Mouse (Mus musculus) limb, embryonic 13.5 days (tissue): ENCODE results near the gene Tfap2d. TPM values are rescaled to one million over a fixed set of nuclear protein-coding genes. Genes with fewer than 3 reads are reported as not detected.

ENCODE experiments used
- ATAC-seq: fragments of 200-750 bp; cut with Nextera tagmentation; 2 replicates; pipeline ENCODE4 v1.8.0; 2017; ENCODE audit warnings: low read depth, moderate number of reproducible peaks, moderate TSS enrichment; ENCODE audit not compliant: low FRiP score
- H3K27ac ChIP-seq: fragments of 300-500 bp; sonication (generic); 2 replicates; pipeline ENCODE4 v1.5.1; 2015; ENCODE audit warnings: inconsistent platforms, mild to moderate bottlenecking, moderate library complexity
- H3K27me3 ChIP-seq: fragments of 300-500 bp; sonication (generic); 2 replicates; pipeline ENCODE4 v1.6.1; 2015; ENCODE audit warnings: mild to moderate bottlenecking, inconsistent platforms
- H3K36me3 ChIP-seq: fragments of 300-500 bp; sonication (generic); 2 replicates; pipeline ENCODE4 v1.6.1; 2015; ENCODE audit warnings: inconsistent platforms, mild to moderate bottlenecking, moderate library complexity
- H3K4me1 ChIP-seq: fragments of 300-500 bp; sonication (generic); 2 replicates; pipeline ENCODE4 v1.6.1; 2015; ENCODE audit warnings: inconsistent platforms
- H3K4me2 ChIP-seq: fragments of 300-500 bp; sonication (generic); replicated peaks from 2 replicates; pipeline ENCODE4 v1.6.1; 2015; ENCODE audit warnings: inconsistent platforms, mild to moderate bottlenecking, moderate library complexity
- H3K4me3 ChIP-seq: fragments of 300-500 bp; sonication (generic); 2 replicates; pipeline ENCODE4 v1.5.1; 2015; ENCODE audit warnings: moderate library complexity, mild to moderate bottlenecking, inconsistent platforms
- H3K9ac ChIP-seq: fragments of 300-500 bp; sonication (generic); 2 replicates; pipeline ENCODE4 v1.6.1; 2015; ENCODE audit warnings: mild to moderate bottlenecking, inconsistent platforms
- H3K9me3 ChIP-seq: fragments of 300-500 bp; sonication (generic); 2 replicates; pipeline ENCODE4 v1.6.1; 2016; ENCODE audit warnings: inconsistent platforms
- WGBS: fragments of 180-500 bp; shearing (Covaris S2); methylation state at CpG from one replicate; pipeline ENCODE4 v1.1.7; 2015; 5-methylcytosine and 5-hydroxymethylcytosine counted together
- polyA plus RNA-seq: library from polyadenylated mRNA; unstranded; fragments of >200 nt; fragmentation: Nextera tagmentation; extraction: Ambion mirVana; gene quantifications from 2 replicates; pipeline ENCODE4 v1.2.1, GENCODE M21; 2015

The Tfap2d gene
- polyA plus RNA-seq, 1 experiment from 2014 or later, result 0.08 TPM

DNA sequence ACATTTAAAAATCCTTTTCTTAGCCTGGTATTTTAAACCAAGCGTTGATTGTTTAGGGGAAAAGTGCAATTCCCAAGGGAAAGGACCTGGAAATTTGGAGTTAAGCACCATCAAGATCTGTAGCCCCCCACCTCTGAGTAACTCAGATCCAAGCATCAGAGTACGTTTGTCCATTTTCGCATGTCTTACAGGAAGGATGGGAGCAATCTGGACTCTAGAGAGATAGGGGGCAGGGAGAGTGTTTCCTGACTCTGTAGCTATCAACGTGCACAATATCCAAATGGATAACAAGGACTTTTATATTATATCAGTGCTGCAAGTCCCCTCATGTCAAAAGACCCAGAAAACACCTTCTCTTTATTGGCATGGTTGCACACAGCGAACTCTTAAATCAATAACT lies 7.4 kb downstream of the Tfap2d start:
- no peak for ATAC-seq
- no peaks in the 10 kb centered on the region for H3K4me1 ChIP-seq
- no peak overlapping the region for H3K27ac ChIP-seq
- peaks cover 95% of the 10 kb centered on the region for H3K27me3 ChIP-seq
- no peaks in the 10 kb centered on the region for H3K36me3 ChIP-seq
- no peak overlapping the region for H3K4me3 ChIP-seq
- H3K9ac ChIP-seq, result no peak overlapping the region
- no peaks in the 10 kb centered on the region for H3K9me3 ChIP-seq
- 3% methylated on average over 5 of the region's 5 CpGs for WGBS
- H3K4me2 ChIP-seq, result no peak overlapping the region

DNA sequence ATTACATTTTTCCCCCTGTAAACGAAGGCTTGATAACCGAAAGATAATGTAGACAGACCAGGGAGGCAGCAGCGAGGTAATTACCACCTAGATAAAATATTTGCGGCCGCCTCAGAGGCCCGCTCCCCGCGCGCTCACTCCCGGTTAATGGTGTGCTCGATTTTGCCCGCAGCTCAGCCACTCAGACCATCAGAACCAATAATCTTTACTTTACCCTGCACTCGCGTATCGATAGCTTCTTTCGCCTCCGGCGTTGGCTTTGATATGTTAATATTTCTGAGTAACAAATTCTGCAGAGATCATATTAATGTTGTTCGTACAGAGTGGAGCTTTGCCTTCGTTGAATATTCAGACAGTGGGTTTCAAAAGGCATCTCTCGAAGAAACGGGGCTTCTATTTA lies 8.2 kb downstream of the Tfap2d start:
- peaks cover 90% of the 10 kb centered on the region for H3K27me3 ChIP-seq
- no peak overlapping the region for H3K9ac ChIP-seq
- ATAC-seq, result no peak
- no peak overlapping the region for H3K27ac ChIP-seq
- no peaks in the 10 kb centered on the region for H3K9me3 ChIP-seq
- no peak overlapping the region for H3K4me2 ChIP-seq
- H3K4me1 ChIP-seq, result no peaks in the 10 kb centered on the region
- H3K36me3 ChIP-seq, result no peaks in the 10 kb centered on the region
- under 1% methylated on average over 22 of the region's 22 CpGs for WGBS
- H3K4me3 ChIP-seq, result no peak overlapping the region

GRCm38 (mm10) chr1:19178742-19179397 lies 76.0 kb downstream of the Tfap2d start:
- WGBS, result 6% methylated on average over 4 of the region's 4 CpGs
- H3K4me2 ChIP-seq, result no peak overlapping the region
- H3K4me3 ChIP-seq, result no peak overlapping the region
- no peaks in the 10 kb centered on the region for H3K9me3 ChIP-seq
- H3K27ac ChIP-seq, result no peak overlapping the region
- no peaks in the 10 kb centered on the region for H3K27me3 ChIP-seq
- no peaks in the 10 kb centered on the region for H3K4me1 ChIP-seq
- no peak overlapping the region for H3K9ac ChIP-seq
- no peaks in the 10 kb centered on the region for H3K36me3 ChIP-seq
- ATAC-seq, result no peak

GRCm38 (mm10) chr1:19205649-19206048 lies 102.8 kb downstream of the Tfap2d start:
- H3K27me3 ChIP-seq, result peaks cover 17% of the 10 kb centered on the region
- H3K27ac ChIP-seq, result no peak overlapping the region
- no peaks in the 10 kb centered on the region for H3K36me3 ChIP-seq
- H3K4me2 ChIP-seq, result peak overlapping the region; percentile 67
- H3K9ac ChIP-seq, result no peak overlapping the region; the same call in 1 of the 2 replicates
- ATAC-seq, result no peak
- WGBS, result 1% methylated on average over 12 of the region's 12 CpGs
- no peaks in the 10 kb centered on the region for H3K9me3 ChIP-seq
- H3K4me3 ChIP-seq, result peak overlapping the region; percentile 40
- no peaks in the 10 kb centered on the region for H3K4me1 ChIP-seq

- Histone ChIP-seq H3K27ac (no peak overlapping the region), H3K9ac (no peak overlapping the region), H3K27me3 (peaks cover 22% of the 10 kb centered on the region), H3K4me3 (peak overlapping the region; percentile 40; the same call in 1 of the 2 replicates), H3K4me2 (no peak overlapping the region), H3K9me3 (no peaks in the 10 kb centered on the region), H3K4me1 (no peaks in the 10 kb centered on the region), H3K36me3 (no peaks in the 10 kb centered on the region)
- ATAC-seq, result no peak
- WGBS, result under 1% methylated on average over 7 of the region's 7 CpGs
Measured at GRCm38 (mm10) chr1:19206194-19206593, 103.4 kb downstream of the Tfap2d start.

GRCm38 (mm10) chr1:19207611-19208010 lies 104.8 kb downstream of the Tfap2d start:
- no peaks in the 10 kb centered on the region for H3K4me1 ChIP-seq
- H3K4me2 ChIP-seq, result peak overlapping the region; percentile 38
- peaks cover 34% of the 10 kb centered on the region for H3K27me3 ChIP-seq
- peak overlapping the region; percentile 16; the same call in 1 of the 2 replicates for H3K4me3 ChIP-seq
- ATAC-seq, result no peak
- H3K36me3 ChIP-seq, result no peaks in the 10 kb centered on the region
- H3K9ac ChIP-seq, result no peak overlapping the region
- H3K27ac ChIP-seq, result no peak overlapping the region; the same call in 1 of the 2 replicates
- WGBS, result 8% methylated on average over 4 of the region's 4 CpGs
- no peaks in the 10 kb centered on the region for H3K9me3 ChIP-seq

GRCm38 (mm10) chr1:19208641-19209358 lies 106.0 kb downstream of the Tfap2d start, which contains the start of gene Tfap2b:
Gene Tfap2b (plus strand): TSS chr1:19208914.
- peaks cover 40% of the 10 kb centered on the region for H3K27me3 ChIP-seq
- H3K4me3 ChIP-seq, result peak within 1 kb of the TSS; percentile 46
- H3K9ac ChIP-seq, result peak within 1 kb of the TSS; percentile 76
- WGBS, result 1% methylated on average over 26 of the region's 26 CpGs
- H3K27ac ChIP-seq, result peak within 1 kb of the TSS; percentile 80
- ATAC-seq, result no peak
- H3K36me3 ChIP-seq, result no peaks in the 10 kb centered on the region
- no peaks in the 10 kb centered on the region for H3K9me3 ChIP-seq
- H3K4me2 ChIP-seq, result peak within 1 kb of the TSS; percentile 65
- H3K4me1 ChIP-seq, result no peaks in the 10 kb centered on the region

DNA sequence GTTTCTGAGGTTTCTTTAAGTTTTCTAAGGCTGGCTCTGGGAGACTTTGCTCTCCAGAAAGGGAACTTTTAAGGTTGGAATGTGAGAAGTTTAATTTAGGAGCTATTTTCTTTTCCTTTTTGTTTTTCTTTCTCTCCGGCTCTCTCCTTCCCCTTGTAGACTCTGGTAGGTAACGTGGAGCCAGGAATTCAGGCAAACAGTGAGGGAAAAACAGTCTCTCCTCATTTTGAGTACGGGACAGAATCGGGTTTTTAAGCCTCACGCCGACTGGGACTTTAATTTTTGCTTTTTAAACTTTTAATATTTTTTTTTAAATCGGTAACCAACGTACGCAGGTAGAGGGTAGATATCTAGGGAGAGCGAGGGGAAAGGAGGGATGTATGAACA lies 106.5 kb downstream of the Tfap2d start:
- H3K27me3 ChIP-seq, result peaks cover 46% of the 10 kb centered on the region
- peak overlapping the region; percentile 46 for H3K4me3 ChIP-seq
- H3K4me1 ChIP-seq, result no peaks in the 10 kb centered on the region
- peak overlapping the region; percentile 65 for H3K4me2 ChIP-seq
- no peaks in the 10 kb centered on the region for H3K9me3 ChIP-seq
- peak overlapping the region; percentile 80; the same call in 1 of the 2 replicates for H3K27ac ChIP-seq
- WGBS, result under 1% methylated on average over 10 of the region's 10 CpGs
- H3K36me3 ChIP-seq, result no peaks in the 10 kb centered on the region
- H3K9ac ChIP-seq, result peak overlapping the region; percentile 76
- ATAC-seq, result no peak

GRCm38 (mm10) chr1:19209776-19210175 lies 107.0 kb downstream of the Tfap2d start:
- Histone ChIP-seq H3K4me1 (no peaks in the 10 kb centered on the region), H3K9me3 (no peaks in the 10 kb centered on the region), H3K4me3 (peak overlapping the region; percentile 46), H3K27ac (peak overlapping the region; percentile 80), H3K27me3 (peaks cover 50% of the 10 kb centered on the region), H3K4me2 (peak overlapping the region; percentile 65), H3K36me3 (no peaks in the 10 kb centered on the region), H3K9ac (peak overlapping the region; percentile 76)
- WGBS, result under 1% methylated on average over 31 of the region's 31 CpGs
- ATAC-seq, result no peak

DNA sequence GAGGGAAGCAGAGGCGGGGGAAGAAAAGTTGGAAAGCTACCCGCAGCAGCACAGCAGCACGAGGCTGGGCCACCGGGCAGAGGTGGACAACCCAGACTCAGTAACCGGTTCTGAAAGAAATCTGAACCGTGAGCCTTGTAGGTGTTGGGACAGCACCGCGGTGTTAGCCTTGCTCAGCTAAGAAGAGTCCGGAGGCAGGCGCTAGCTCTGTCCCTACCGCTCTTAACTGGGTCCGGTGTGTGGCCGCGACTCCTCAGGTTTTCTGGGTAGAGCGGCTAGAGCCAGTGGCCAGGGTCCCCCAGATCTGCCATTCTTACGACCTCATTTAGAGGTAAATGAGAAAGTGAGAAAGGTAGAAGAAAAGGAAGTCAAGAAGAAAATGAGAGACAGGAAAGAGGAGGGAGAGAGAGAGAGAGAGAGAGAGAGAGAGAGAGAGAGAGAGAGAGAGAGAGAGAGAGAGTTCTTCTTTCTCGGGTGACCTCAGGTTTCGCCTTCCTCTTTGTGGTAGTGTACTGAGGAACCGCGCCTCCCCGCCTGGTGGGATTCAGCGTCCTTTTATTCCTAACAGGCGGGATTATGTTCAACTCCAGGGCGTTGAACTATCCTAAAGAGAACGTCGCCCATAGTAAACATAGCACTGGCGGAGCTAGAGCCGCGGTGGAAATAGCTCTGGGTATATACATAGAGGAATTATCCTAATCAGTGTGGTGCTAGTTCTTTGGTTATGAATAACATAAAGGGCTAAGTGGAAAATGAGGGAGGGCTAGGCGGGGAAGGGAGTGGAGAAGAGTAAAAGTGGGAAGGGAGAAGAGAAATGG lies 107.6 kb downstream of the Tfap2d start:
- peak overlapping the region; percentile 80 for H3K27ac ChIP-seq
- peak overlapping the region; percentile 76 for H3K9ac ChIP-seq
- H3K4me2 ChIP-seq, result peak overlapping the region; percentile 65
- peaks cover 56% of the 10 kb centered on the region for H3K27me3 ChIP-seq
- no peaks in the 10 kb centered on the region for H3K36me3 ChIP-seq
- under 1% methylated on average over 30 of the region's 30 CpGs for WGBS
- no peak for ATAC-seq
- H3K4me1 ChIP-seq, result no peaks in the 10 kb centered on the region
- peak overlapping the region; percentile 46 for H3K4me3 ChIP-seq
- H3K9me3 ChIP-seq, result no peaks in the 10 kb centered on the region

- peak overlapping the region; percentile 46 for H3K4me3 ChIP-seq
- no peaks in the 10 kb centered on the region for H3K36me3 ChIP-seq
- H3K9me3 ChIP-seq, result no peaks in the 10 kb centered on the region
- H3K27me3 ChIP-seq, result peaks cover 62% of the 10 kb centered on the region
- ATAC-seq, result no peak
- under 1% methylated on average over 8 of the region's 8 CpGs for WGBS
- H3K27ac ChIP-seq, result peak overlapping the region; percentile 80; the same call in 1 of the 2 replicates
- H3K4me1 ChIP-seq, result no peaks in the 10 kb centered on the region
- H3K4me2 ChIP-seq, result peak overlapping the region; percentile 65
- H3K9ac ChIP-seq, result peak overlapping the region; percentile 76
Measured at GRCm38 (mm10) chr1:19211033-19211405, 108.2 kb downstream of the Tfap2d start.
